Mouse (Mus musculus) brain, embryonic 14.5 days (tissue): ENCODE results near the gene Dmac1. TPM values are rescaled to one million over a fixed set of nuclear protein-coding genes. Genes with fewer than 3 reads are reported as not detected.
A peak's percentile ranks its signal among the peaks of the same experiment; 100 is the strongest.
"Not testable (repeated sequence)": the region's sequence is repeated elsewhere in the genome, so short reads cannot be mapped to it uniquely, and the experiment has no call there.

Experiments used
- DNase-seq: peaks from one replicate; pipeline ENCODE4 v3.0.0-alpha.2; 2011; ENCODE audit warnings: low read depth
- CTCF ChIP-seq: fragments of 200-500 bp; IDR thresholded peaks from 2 replicates; pipeline ENCODE4 v1.5.1; 2012; ENCODE audit warnings: inconsistent platforms, mild to moderate bottlenecking, moderate library complexity, borderline replicate concordance; ENCODE audit not compliant: insufficient read depth, insufficient read length; ENCODE audit errors: extremely low read depth
- POLR2A ChIP-seq: fragments of 200-500 bp; IDR thresholded peaks from 2 replicates; pipeline ENCODE4 v1.6.1; 2012; ENCODE audit warnings: mild to moderate bottlenecking, inconsistent platforms, borderline replicate concordance; ENCODE audit not compliant: poor library complexity, insufficient read depth, insufficient read length, severe bottlenecking; ENCODE audit errors: extremely low read depth
- polyA plus RNA-seq: library from polyadenylated mRNA; depleted of rRNA; stranded (reverse); fragments of >200 nt; gene quantifications from 2 replicates; pipeline ENCODE4 v1.2.3, GENCODE M21; 2012

Gene Dmac1
- polyA plus RNA-seq, 1 experiment: 59.7 TPM

GRCm38 (mm10) chr4:75264219-75264618, 13.9 kb downstream of the Dmac1 start:
- no peak for TF ChIP-seq CTCF
- no peak for TF ChIP-seq POLR2A
- DNase-seq: no peak

GRCm38 (mm10) chr4:75263556-75264129, 14.5 kb downstream of the Dmac1 start:
- TF ChIP-seq CTCF (no peak), POLR2A (no peak)
- DNase-seq: peak; percentile 84

GRCm38 (mm10) chr4:75262423-75262822, 15.7 kb downstream of the Dmac1 start:
- no peak for TF ChIP-seq POLR2A
- no peak for TF ChIP-seq CTCF
- DNase-seq: peak; percentile 40

- TF ChIP-seq POLR2A: no peak
- TF ChIP-seq CTCF: no peak
- DNase-seq: peak; percentile 28
Measured at GRCm38 (mm10) chr4:75260156-75260555, 17.9 kb downstream of the Dmac1 start.

DNA sequence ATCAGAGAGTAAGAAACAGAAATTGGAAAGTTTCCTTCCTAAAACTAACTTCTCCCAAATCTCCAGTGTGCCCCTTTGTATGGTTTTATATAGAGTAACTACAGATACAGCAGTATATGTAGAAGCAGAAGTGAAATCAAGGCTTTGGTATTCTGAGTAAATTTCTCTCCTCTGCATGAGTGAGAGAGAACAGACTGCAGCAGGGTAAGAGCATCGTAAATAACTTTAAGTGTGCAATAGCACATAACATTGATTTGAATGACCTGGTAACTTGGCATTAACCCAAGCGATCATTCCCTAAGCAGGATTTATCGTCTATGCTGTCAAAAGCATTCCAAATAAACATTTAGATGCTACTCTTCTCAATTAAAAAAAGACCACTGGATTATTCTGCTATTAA, 18.7 kb downstream of the Dmac1 start:
- no peak for TF ChIP-seq POLR2A
- TF ChIP-seq CTCF: no peak
- DNase-seq: no peak

DNA sequence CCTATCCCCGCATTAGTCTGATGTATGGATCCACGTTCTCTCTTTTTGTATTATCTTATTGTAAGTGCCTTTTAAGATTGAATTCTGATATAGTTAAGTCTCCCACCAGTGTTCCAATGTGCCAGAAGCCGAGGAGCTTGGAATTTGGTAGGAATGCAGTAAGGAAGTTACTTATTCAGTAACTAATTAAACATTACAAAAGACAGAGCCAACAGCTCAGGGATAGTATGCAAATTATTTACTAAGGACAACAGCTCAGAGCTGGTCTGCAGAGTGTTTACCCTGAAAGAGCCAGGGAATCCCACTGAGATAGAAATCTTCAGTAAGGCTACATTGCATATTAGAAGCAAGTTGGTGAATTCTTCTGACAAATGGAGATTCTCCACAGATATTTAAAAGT, 43.5 kb downstream of the Dmac1 start:
- not testable (repeated sequence) for DNase-seq
